Mouse (Mus musculus) bone marrow macrophage, adult 2 months (primary cell): ENCODE measurements around the gene Arid3b. TPM values are rescaled to one million over a fixed set of nuclear protein-coding genes. Genes with fewer than 3 reads are reported as not detected.

Experiments
- H3K27ac ChIP-seq: 2 replicates; pipeline ENCODE4 v1.5.1; 2012; ENCODE audit warnings: low read depth, low read length; ENCODE audit not compliant: insufficient read depth
- H3K4me1 ChIP-seq: 2 replicates; pipeline ENCODE4 v1.6.1; 2012; ENCODE audit warnings: low read length; ENCODE audit not compliant: control insufficient read depth, insufficient read depth
- H3K4me3 ChIP-seq: 2 replicates; pipeline ENCODE4 v1.5.1; 2012; ENCODE audit warnings: mild to moderate bottlenecking, low read length, moderate library complexity; ENCODE audit not compliant: insufficient read depth
- CTCF ChIP-seq: IDR thresholded peaks from 2 replicates; pipeline ENCODE4 v1.5.1; 2012; ENCODE audit warnings: low read depth, mild to moderate bottlenecking, low read length, moderate library complexity
- POLR2A ChIP-seq: IDR thresholded peaks from 2 replicates; pipeline ENCODE4 v1.6.1; 2012; ENCODE audit warnings: mild to moderate bottlenecking, low read depth, low read length, borderline replicate concordance
- polyA plus RNA-seq: library from polyadenylated mRNA; stranded (reverse); fragments of >200 nt; gene quantifications from 2 replicates; pipeline ENCODE4 v1.2.4, GENCODE M21; 2012; ENCODE audit not compliant: missing spikeins, insufficient read depth, insufficient read length

Arid3b gene
- polyA plus RNA-seq, 1 experiment = 16.0 TPM

DNA sequence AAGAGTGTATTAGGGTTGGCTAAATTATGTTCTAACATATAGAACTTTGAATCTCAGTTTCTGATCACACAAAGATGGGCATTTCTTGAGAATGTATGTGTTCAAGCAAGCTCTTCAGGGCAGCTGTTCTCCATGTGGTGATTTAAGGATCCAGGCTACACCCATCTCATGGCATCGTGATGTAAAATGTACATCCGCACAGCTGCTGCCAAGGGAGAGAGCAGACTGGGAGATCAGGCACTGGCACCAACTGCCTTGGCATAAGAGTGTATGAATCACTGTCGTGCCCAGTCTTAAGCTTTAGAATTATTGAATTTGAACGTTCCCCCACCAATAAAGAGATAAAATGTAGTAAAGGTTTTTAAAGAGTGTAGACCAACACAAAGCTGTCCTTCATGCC, 30.6 kb upstream of the Arid3b start:
- Histone ChIP-seq H3K4me1 (peaks cover 6% of the 10 kb centered on the region), H3K27ac (no peak overlapping the region), H3K4me3 (no peak overlapping the region)
- no peak for TF ChIP-seq CTCF
- no peak for TF ChIP-seq POLR2A

DNA sequence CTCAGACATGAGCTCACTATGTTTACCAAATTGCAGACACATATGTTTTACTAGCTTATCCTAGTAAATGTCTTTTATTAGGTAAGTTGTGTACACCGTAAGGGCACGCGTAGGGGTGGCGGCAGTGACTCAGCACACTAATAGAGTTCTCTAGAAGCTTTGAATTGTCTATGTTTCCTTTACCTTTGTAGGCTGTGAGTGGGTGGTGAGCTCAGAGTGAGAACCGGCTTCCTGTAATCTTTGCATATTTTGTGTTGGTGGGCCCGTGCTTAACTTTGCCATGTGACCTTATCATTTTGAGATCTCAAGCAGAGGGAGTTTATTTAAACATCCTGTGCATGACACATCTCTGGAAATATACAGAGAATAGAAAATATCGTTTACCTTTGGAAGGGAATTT, 29.9 kb upstream of the Arid3b start:
- TF ChIP-seq CTCF = no peak
- TF ChIP-seq POLR2A = no peak
- peaks cover 6% of the 10 kb centered on the region for H3K4me1 ChIP-seq
- no peak overlapping the region for H3K4me3 ChIP-seq
- no peak overlapping the region for H3K27ac ChIP-seq

DNA sequence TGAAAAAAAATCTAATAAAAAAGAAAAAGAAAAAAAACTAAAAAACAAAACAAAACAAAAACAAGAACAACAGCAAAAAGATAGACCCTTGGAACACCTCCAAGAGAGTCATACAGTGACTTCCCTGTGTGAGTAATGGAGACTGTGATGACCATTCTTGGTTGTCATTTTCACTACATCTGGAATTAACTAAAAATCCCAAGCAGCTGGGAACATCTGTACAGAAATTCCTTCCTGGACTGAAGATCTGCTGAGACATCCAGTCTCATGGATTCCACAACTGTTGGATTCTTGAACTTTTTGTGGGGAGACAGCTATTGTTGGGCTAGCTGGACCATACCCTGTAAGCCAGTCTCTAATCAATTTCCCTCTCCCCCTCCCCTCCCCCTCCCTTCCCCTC, 27.7 kb upstream of the Arid3b start:
- H3K4me3 ChIP-seq = no peak overlapping the region
- H3K4me1 ChIP-seq = no peaks in the 10 kb centered on the region
- TF ChIP-seq POLR2A = no peak
- TF ChIP-seq CTCF = no peak
- no peak overlapping the region for H3K27ac ChIP-seq

DNA sequence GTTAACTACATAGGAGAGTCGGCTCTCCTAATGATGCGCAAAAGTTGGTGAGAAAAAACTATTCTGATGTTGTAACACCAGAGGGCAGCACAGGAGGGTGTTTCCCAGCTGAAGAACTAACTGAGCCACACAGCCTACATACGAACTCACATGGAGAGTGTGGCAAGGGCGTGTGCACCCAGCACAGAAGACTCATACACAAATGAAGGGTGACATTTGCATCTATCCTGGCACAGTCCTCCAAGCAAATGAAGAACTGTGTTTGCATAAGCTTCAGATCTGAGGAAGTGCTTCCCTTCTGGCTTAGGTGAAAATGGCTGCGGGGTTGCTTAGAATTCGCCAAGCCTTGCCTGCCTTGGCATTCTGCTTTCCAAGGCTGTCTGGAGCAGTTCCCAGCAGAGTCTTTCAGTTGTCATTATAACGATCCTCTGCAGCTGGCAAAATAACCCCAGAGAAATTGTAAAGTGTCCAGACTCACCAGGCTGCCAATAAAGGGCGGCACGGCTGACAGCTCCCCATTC, 25.4 kb upstream of the Arid3b start:
- Histone ChIP-seq H3K27ac (no peak overlapping the region), H3K4me3 (no peak overlapping the region), H3K4me1 (no peaks in the 10 kb centered on the region)
- no peak for TF ChIP-seq POLR2A
- TF ChIP-seq CTCF = peak; percentile 30

DNA sequence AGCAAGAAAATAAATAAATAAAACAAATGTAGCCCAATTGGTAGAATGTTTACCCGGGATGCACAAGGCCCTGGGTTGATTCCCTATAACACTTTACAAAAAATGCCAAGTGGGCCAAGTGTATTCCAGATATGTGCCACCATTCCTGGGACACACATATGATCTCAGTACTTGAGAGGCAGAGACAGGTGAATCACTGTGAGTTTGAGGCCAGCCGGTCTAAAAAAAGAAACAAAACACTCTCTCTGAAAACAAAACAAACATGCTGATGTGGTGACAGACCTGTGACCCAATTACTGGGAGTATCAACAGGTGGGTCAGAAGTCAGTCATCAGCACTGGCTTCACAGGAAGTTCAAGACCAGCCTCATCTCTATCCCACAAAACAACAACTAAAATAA, 19.9 kb upstream of the Arid3b start:
- no peak overlapping the region for H3K4me3 ChIP-seq
- H3K27ac ChIP-seq = no peak overlapping the region
- H3K4me1 ChIP-seq = peaks cover 4% of the 10 kb centered on the region
- TF ChIP-seq CTCF = no peak
- TF ChIP-seq POLR2A = no peak

DNA sequence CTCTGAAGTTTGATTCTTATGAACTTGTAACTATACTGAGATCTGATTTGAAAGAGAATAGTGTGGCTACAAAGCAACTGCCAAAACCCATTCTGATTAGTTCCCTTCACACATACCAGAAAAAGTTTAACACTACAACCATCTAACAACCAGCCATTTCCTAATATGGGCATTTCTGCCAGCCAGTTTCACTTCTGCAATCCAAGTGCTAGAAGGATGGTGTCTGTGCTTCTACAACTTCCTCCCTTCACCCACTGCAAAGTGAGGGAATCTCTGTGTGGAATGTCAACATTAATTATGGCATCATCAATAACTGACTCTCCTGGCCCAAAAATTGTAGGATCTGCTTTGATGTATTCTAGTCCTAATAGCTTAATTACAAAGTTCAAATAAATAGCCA, 17.7 kb upstream of the Arid3b start:
- TF ChIP-seq POLR2A = no peak
- no peak for TF ChIP-seq CTCF
- Histone ChIP-seq H3K4me3 (no peak overlapping the region), H3K4me1 (peaks cover 4% of the 10 kb centered on the region), H3K27ac (no peak overlapping the region)

DNA sequence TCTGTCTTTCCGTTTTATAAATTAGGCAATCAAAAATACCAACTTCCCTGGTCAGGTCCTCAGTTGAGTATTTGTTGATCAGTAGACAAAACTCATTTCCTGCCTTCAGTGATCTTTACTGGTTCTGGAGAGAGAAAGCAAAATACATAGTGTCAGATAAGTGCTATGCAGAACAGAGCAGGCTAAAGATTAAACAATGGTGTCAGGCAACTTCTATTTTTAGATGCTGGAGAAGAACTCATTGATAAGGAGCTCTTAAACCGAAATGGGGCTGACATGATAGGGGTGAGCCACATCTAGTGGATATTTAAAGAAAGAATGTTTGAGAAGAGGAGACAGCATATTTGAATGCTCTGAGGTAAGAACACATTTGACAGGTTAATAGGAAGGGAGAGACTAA, 2.4 kb upstream of the Arid3b start:
- Histone ChIP-seq H3K27ac (no peak overlapping the region), H3K4me3 (no peak overlapping the region), H3K4me1 (peaks cover 11% of the 10 kb centered on the region)
- TF ChIP-seq CTCF (no peak), POLR2A (no peak)

DNA sequence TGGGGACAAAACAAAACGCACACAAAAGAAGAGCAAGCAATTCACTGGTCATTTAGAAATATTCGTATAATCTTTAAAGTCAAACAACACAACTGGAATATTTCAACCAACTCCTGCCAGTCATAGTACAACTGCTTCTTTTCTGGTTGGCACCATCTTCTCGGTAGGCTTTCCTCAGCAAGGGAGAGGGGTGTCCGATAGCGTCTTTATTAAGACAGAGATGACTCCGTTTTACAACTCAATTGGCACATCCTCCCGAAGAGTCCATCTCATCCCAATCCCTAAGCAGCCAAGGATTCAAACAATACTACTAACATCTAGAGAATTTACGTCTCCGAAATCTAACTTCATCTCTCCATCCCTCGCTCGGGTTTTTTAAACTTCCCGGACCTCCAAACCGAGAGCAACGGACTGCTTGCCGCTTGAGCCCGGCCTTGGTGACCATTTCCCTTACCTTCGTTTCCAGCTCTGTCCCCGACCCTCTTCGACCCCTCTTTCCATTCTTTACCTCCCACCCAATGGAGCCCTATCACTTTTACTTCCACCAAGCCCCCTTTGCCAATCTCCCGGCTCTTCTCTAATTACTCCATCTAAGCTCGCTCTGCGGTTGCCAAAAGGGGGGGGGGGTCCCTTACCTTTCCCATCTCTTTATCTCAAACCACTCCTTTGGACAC, 615 bp downstream of the Arid3b start:
- Histone ChIP-seq H3K4me3 (peak overlapping the region; percentile 82), H3K4me1 (peaks cover 15% of the 10 kb centered on the region), H3K27ac (no peak overlapping the region)
- no peak for TF ChIP-seq POLR2A
- no peak for TF ChIP-seq CTCF

DNA sequence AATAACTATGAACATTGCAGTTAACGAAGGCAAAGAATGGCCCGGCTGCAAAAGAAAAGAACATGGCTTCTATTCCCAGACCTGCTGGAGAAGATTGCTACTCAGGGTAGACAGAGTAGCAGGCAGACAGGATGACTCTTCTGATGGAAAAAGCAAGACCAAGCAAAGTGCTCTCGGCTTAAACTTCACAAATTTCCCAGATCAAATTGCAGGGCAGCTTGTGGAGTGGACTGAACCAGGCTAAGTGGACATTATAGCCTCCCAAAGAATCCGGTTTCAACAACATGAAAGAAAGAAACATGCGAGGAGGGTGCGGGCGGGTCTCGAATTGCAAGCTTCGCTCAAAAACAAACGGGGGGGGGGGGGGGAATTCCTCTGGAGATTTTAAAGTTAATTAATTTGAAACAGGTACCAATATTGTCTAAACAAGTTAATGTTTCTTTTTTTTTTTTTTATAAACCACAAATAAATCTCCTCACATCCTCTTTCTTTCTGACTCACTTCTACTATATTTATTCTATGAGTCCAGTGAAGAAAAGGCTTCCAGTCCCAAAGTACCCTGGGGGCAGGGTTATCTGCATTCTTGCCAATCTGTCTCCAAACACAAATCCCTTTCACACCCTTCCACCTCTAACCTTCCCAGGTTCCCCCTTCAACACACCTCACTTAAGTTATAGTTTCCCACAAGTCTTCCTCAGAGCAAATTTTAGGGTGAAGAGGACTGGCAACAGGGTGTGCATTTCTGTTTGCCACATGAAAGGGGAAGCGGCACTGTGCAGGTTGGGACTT, 1.8 kb downstream of the Arid3b start:
- no peak overlapping the region for H3K4me3 ChIP-seq
- peaks cover 17% of the 10 kb centered on the region for H3K4me1 ChIP-seq
- H3K27ac ChIP-seq = no peak overlapping the region
- TF ChIP-seq CTCF = no peak
- no peak for TF ChIP-seq POLR2A

DNA sequence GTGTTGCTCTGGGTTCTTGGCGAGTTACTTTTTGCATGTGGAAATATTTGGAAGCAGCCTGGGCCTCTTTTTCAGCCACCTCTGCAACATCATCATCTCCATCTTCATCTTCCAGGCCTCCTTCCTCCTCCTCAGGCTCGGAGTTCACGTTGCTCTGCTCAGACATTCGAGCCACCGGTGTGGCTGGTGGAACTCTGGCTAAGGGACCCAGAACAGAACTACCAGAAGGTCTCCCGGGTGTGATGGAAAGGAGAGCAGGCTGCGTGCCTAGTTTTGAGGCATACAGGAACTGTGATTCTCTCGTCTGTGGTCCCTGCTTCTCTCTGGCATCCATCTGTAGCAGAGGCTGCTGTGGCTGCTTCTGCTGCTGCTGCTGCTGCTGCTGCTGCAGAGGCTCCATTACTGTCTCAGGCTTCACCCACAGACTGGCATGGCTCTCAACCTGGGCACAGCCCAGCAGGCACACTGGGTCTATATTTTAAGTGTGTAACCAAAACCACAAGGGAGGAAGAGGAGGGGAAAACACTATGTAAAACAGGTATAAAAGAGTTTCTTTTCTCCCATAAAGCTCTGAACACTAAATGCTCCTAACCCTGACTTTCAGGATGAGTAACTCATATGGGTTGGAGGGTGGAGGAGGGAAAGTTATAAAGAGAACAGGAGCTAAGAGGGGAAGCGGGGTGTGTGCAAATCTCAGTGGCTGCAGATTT, 2.7 kb downstream of the Arid3b start:
- TF ChIP-seq CTCF (no peak), POLR2A (no peak)
- H3K4me3 ChIP-seq = no peak overlapping the region
- H3K4me1 ChIP-seq = peaks cover 17% of the 10 kb centered on the region
- H3K27ac ChIP-seq = no peak overlapping the region
